ENCODE assay signal across 18 mouse cellular contexts in the genomic region with DNA sequence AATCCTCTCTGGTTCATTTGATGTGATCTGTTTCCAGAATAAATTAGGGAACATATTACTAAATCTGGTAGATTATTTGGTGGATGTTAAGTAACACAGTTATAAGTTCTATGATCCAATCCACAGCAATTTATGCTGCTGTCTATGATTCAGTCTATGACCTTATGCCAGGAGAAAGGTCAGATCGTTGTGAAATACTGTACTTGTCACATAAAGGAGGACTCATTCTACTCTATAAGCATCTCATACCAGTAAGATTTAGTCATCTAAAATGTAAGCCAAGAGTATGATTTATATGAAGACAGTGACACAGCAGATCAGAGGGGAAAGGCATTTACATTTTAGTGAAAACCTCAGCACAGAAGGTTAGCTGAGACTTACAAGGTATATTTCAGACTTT.
DNase-seq lines count a peak whose midpoint lies in the region.
"Had no signal": no experiment of that assay in that cellular context is flagged by ENCODE, and none has a peak within 500 bp of the region (broad histone marks: within the 10 kb centered on the region; RNA-seq: fewer than 3 reads in every experiment).

No protein-coding gene starts in this region.

- peak; percentile 5 for DNase-seq in adrenal gland, adult 2 months
- DNase-seq in adrenal gland, postnatal 10 days: no peak
- DNase-seq in 3T3-L1 (ENCODE audit: low read depth, low spot score) (peak; percentile 89), NIH3T3 (ENCODE audit: low read depth) (peak; percentile 50)
- DNase-seq in kidney, postnatal 36 days: no peak
- DNase-seq in left cerebral cortex, adult 8-10 months (ENCODE audit: low spot score in 2 of 2): no peak
- DNase-seq: adrenal gland, adult 8-10 months; adrenal gland, postnatal 14 days; adrenal gland, postnatal 25 days; adrenal gland, postnatal 36 days; B cell, adult 2 months; cerebellum, adult 11 months; cerebellum, adult 11-12 months; cerebellum, adult 18-20 months; cerebellum, adult 2 months; cerebellum, adult 8-10 months; cerebellum, adult 9-10 months; cerebellum, adult 9-11 months had no signal

Comparison
In these comparisons a context has a peak if more than half of its experiments do, and no peak if none do; other contexts are left out.
1. DNase-seq: peak in adrenal gland, adult 2 months (single experiment), 3T3-L1 (single experiment) and NIH3T3 (single experiment); none in adrenal gland, postnatal 10 days (single experiment), kidney, postnatal 36 days (0 of 2) and left cerebral cortex, adult 8-10 months (0 of 2).